Mouse (Mus musculus): ENCODE results near the gene Tm9sf2.

- TF ChIP-seq EP300 (IDR thresholded peaks at IDR 0.05) (no peak), CTCF (IDR thresholded peaks at IDR 0.05) (no peak)
Observed at GRCm38 (mm10) chr14:122057941-122058346, 48.9 kb upstream of the Tm9sf2 start.
